Mouse (Mus musculus) neural tube, embryonic 12.5 days (tissue): ENCODE measurements at regions not wholly inside any gene's neighbourhood (a gene's known extent, or its start where the extent isn't known, plus 50 kb on each side); places are given as distances from the start of the nearest gene placed in this dataset.
A peak's percentile ranks its signal among the peaks of the same experiment; 100 is the strongest.
"Not testable (repeated sequence)": the region's sequence is repeated elsewhere in the genome, so short reads cannot be mapped to it uniquely, and the experiment has no call there.

Experiments used
- ATAC-seq: fragments of 200-750 bp; cut with Nextera tagmentation; 2 replicates; pipeline ENCODE4 v1.8.0; 2017; ENCODE audit warnings: low read depth, mild to moderate bottlenecking, moderate TSS enrichment, moderate library complexity; ENCODE audit not compliant: low FRiP score
- H3K27ac ChIP-seq: fragments of 300-500 bp; sonication (generic); 2 replicates; pipeline ENCODE4 v1.5.1; 2016
- H3K27me3 ChIP-seq: fragments of 300-500 bp; sonication (generic); replicated peaks from 2 replicates; pipeline ENCODE4 v1.6.1; 2016; ENCODE audit warnings: mild to moderate bottlenecking
- H3K36me3 ChIP-seq: fragments of 300-500 bp; sonication (generic); 2 replicates; pipeline ENCODE4 v1.6.1; 2016; ENCODE audit warnings: mild to moderate bottlenecking
- H3K4me1 ChIP-seq: fragments of 300-500 bp; sonication (generic); 2 replicates; pipeline ENCODE4 v1.6.1; 2016
- H3K4me2 ChIP-seq: fragments of 300-500 bp; sonication (generic); replicated peaks from 2 replicates; pipeline ENCODE4 v1.6.1; 2016; ENCODE audit warnings: mild to moderate bottlenecking
- H3K4me3 ChIP-seq: fragments of 300-500 bp; sonication (generic); 2 replicates; pipeline ENCODE4 v1.5.1; 2016
- H3K9ac ChIP-seq: fragments of 300-500 bp; sonication (generic); 2 replicates; pipeline ENCODE4 v1.6.1; 2016; ENCODE audit warnings: mild to moderate bottlenecking
- H3K9me3 ChIP-seq: fragments of 300-500 bp; sonication (generic); 2 replicates; pipeline ENCODE4 v1.6.1; 2016; ENCODE audit warnings: mild to moderate bottlenecking
- WGBS: fragments of 180-500 bp; shearing (Covaris S2); methylation state at CpG from one replicate; pipeline ENCODE4 v1.1.7; 2016; 5-methylcytosine and 5-hydroxymethylcytosine counted together

DNA sequence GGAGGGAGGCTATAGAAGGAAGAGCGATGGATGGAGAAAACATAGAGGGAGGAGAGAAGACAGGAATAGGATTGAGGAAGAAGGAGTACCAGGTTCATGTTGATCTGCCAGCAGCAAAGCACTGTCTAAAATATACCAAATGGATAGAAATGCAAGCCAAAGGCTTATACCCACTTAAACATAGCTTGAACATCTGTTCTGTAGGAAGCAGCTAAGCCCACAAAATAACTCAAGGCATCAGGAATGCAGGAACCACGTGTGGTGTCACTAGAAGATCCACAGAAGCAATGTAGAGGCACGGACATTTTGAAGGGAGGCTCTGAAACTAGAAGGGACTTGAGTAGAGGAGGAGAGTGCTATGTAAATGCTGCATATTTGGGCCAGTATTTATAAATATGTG, 78.9 kb downstream of the Smgc start:
- no peak overlapping the region for H3K27ac ChIP-seq
- H3K36me3 ChIP-seq = no peaks in the 10 kb centered on the region
- H3K9ac ChIP-seq = no peak overlapping the region
- no peaks in the 10 kb centered on the region for H3K27me3 ChIP-seq
- H3K4me2 ChIP-seq = no peak overlapping the region
- no peak overlapping the region for H3K4me3 ChIP-seq
- WGBS = 78% methylated on average over 3 of the region's 3 CpGs
- H3K4me1 ChIP-seq = no peaks in the 10 kb centered on the region
- ATAC-seq = no peak
- no peaks in the 10 kb centered on the region for H3K9me3 ChIP-seq

DNA sequence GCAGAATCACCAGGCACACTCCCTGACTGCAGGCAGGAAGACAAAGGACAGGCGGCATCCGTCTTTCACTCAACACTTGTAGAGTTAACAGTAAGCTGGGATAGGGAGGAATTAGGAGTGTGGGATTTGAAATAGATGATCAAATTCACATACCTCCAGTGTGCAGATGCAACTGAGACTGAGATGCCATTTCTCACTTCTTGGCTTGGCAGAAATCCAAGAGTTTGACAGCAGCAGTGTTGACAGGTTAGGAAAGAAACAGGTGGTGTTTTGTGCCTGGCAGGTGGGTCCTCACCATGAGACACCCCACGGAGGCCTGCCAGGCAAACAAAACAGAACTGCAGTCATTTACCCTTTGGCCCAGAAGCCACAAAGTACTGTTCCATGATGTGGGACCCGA, 79.8 kb downstream of the Smgc start:
- ATAC-seq = no peak
- WGBS = 64% methylated on average over 4 of the region's 4 CpGs
- H3K4me2 ChIP-seq = no peak overlapping the region

DNA sequence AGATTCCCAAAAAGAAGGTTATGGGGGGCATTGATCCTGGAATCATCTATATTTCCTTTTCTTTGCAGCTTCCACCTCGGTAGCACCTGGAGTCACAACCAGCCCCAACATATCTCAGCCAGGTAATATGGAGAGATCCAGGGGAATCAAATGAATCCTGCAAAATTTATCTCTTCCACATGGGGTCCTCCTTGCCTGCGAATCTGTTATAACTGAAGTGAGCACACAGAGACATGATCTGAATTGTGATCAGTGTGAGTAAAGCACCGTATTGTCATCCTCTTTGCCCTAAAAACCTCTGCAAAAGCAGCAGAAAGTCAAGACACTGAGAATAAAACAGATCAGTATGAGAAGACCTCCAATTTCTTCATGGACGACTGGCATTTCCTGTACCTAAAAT, 86.5 kb downstream of the Smgc start:
- H3K4me2 ChIP-seq = no peak overlapping the region
- no peak overlapping the region for H3K4me3 ChIP-seq
- H3K36me3 ChIP-seq = no peaks in the 10 kb centered on the region
- no peak for ATAC-seq
- WGBS = 77% methylated on average over 4 of the region's 4 CpGs
- no peak overlapping the region for H3K27ac ChIP-seq
- H3K27me3 ChIP-seq = no peaks in the 10 kb centered on the region
- no peak overlapping the region for H3K9ac ChIP-seq
- no peaks in the 10 kb centered on the region for H3K4me1 ChIP-seq
- no peaks in the 10 kb centered on the region for H3K9me3 ChIP-seq

More for the DNA sequence above, 79.8 kb downstream of the Smgc start:
- no peaks in the 10 kb centered on the region for H3K4me1 ChIP-seq
- no peak overlapping the region for H3K4me3 ChIP-seq
- no peaks in the 10 kb centered on the region for H3K27me3 ChIP-seq
- no peaks in the 10 kb centered on the region for H3K36me3 ChIP-seq
- H3K9me3 ChIP-seq = no peaks in the 10 kb centered on the region
- no peak overlapping the region for H3K27ac ChIP-seq
- no peak overlapping the region for H3K9ac ChIP-seq

DNA sequence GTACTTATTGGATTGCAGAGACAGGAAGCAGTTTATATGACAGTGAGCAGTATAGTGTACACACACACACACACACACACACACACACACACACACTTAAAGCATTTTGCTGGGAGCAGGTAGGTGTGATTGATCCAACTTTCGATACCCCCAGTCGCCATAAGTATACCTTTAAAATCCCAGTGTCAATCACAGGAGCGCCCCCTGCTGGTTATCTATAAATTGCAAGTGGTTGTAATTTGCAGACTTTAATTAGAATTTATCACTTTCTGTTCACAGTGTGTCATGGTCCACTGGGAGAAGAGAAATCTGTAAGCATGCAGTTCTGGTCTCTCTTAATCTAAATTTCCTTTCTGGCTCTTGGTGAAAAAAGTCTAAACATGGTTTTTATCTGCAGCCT, 89.4 kb downstream of the Smgc start:
- Histone ChIP-seq H3K4me3 (no peak overlapping the region), H3K9me3 (no peaks in the 10 kb centered on the region), H3K9ac (no peak overlapping the region), H3K27me3 (no peaks in the 10 kb centered on the region), H3K36me3 (no peaks in the 10 kb centered on the region), H3K4me2 (no peak overlapping the region), H3K4me1 (no peaks in the 10 kb centered on the region), H3K27ac (no peak overlapping the region)
- no peak for ATAC-seq
- WGBS = 21% methylated on average over 3 of the region's 3 CpGs

DNA sequence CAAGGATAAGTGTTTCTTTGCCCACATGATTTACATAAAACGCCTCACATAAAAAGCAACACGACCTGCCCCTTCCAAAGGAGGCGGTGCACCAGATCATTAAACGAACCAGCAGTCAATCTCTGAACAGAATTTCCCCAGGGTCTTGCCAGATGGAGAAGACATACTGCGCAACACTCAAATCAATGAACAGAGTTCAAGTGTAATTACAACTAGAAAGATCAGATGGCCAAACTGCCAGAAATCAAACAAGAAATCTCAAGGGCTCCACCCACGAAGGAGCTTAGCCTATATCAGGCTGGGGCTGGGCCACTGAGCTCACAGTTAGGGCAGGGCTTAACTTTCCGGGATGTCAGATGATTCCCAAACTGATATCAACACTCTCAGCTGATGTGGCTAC, 90.4 kb downstream of the Smgc start:
- WGBS = 52% methylated on average over 7 of the region's 7 CpGs
- H3K27me3 ChIP-seq = no peaks in the 10 kb centered on the region
- 0 out of 2 replicates have a peak, but pooled peaks have one; percentile 56 for ATAC-seq
- no peak overlapping the region for H3K4me3 ChIP-seq
- no peaks in the 10 kb centered on the region for H3K9me3 ChIP-seq
- no peak overlapping the region for H3K9ac ChIP-seq
- H3K4me1 ChIP-seq = no peaks in the 10 kb centered on the region
- H3K27ac ChIP-seq = no peak overlapping the region
- no peak overlapping the region for H3K4me2 ChIP-seq
- H3K36me3 ChIP-seq = no peaks in the 10 kb centered on the region

DNA sequence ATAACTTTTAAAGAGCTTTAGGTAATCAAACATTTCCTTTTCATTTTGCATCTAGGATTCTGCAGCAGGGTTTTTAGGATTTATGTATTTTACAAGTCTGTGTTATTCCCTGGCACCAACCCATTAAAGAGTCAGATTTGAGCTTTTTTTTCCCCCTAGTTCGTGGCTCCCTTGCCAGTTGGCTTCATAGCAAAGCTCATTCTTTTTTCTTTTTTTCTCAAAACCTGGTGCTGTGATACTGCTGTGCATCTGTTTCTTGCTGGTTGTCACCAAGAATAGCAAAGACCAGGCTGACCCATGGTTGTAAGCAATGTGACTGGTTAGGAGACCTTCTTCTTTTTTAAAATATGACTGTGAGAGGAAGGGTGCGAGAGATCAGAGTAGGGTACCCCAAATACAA, 93.7 kb upstream of the Cntn1 start:
- H3K9me3 ChIP-seq = no peaks in the 10 kb centered on the region
- H3K4me3 ChIP-seq = no peak overlapping the region
- WGBS = 85% methylated on average over 2 of the region's 2 CpGs
- H3K27ac ChIP-seq = no peak overlapping the region
- no peak overlapping the region for H3K9ac ChIP-seq
- no peak overlapping the region for H3K4me2 ChIP-seq
- H3K36me3 ChIP-seq = no peaks in the 10 kb centered on the region
- H3K27me3 ChIP-seq = no peaks in the 10 kb centered on the region
- ATAC-seq = no peak
- no peaks in the 10 kb centered on the region for H3K4me1 ChIP-seq

DNA sequence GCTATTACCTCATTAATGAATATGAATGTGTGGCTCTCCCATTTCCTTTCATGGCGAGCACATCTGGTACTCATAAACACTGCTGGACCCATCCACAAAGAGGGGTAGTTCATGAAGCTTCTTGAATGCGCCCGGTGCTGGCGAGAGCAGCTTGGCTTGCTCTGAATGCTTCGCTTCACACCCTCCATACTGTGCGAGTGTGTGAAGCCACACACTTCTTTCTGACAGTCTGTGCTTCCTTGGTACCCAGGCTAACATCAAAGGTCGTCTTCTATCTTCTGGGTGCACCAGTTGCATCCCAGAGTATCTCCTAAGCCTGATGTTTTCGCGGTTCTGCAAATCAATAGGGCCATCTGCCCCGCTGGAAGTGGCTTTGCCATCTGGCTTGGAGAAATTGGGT, 85.8 kb upstream of the Cntn1 start:
- Histone ChIP-seq H3K9ac (no peak overlapping the region), H3K9me3 (no peaks in the 10 kb centered on the region), H3K36me3 (no peaks in the 10 kb centered on the region), H3K27me3 (no peaks in the 10 kb centered on the region), H3K27ac (no peak overlapping the region), H3K4me2 (no peak overlapping the region), H3K4me1 (no peaks in the 10 kb centered on the region), H3K4me3 (no peak overlapping the region)
- WGBS = 65% methylated on average over 10 of the region's 10 CpGs
- ATAC-seq = no peak

DNA sequence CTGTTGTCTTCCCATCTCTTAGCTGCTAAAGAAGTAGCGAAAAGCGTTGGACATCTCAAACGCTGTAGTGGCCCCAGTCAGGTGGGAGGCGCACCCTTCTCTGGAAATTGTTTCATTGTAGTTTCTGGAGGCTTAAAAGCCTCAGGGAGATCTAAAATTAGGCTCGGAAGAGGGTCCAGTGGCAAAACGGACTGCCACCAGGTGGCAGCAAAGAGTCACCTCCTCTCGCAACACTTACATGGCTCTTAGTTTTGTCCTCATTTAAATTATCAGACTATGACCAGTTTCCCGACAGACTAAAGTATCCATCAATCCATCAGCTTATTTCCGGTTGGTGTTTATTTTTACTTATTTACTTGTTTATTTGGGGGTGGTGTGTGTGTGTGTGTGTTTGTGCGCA, 81.6 kb upstream of the Cntn1 start:
- WGBS = 26% methylated on average over 10 of the region's 10 CpGs
- H3K9ac ChIP-seq = no peak overlapping the region
- H3K4me1 ChIP-seq = no peaks in the 10 kb centered on the region
- no peaks in the 10 kb centered on the region for H3K36me3 ChIP-seq
- no peak overlapping the region for H3K4me2 ChIP-seq
- H3K9me3 ChIP-seq = no peaks in the 10 kb centered on the region
- ATAC-seq = 0 out of 2 replicates have a peak, but pooled peaks have one; percentile 53
- no peaks in the 10 kb centered on the region for H3K27me3 ChIP-seq
- H3K4me3 ChIP-seq = no peak overlapping the region
- H3K27ac ChIP-seq = no peak overlapping the region

DNA sequence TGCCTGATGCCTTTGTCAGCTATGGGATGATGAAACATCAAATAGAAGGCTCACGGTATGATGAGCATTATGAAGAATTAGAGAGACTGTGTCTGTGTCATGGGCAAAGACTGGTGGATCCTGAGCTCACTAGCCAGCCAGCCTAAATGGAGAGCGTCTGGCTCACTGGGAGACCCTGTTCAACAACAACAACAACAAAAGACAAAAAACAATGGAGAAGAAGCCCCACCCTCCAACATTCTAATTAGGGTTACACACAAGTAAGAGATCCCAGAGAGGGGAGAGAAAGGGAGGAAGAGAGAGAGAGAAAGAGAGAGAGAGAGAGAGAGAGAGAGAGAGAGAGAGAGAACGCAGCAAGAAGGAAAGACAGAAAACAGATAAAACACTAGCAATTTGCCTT, 79.6 kb upstream of the Cntn1 start:
- WGBS = 57% methylated on average over 3 of the region's 3 CpGs
- Histone ChIP-seq H3K4me3 (no peak overlapping the region), H3K4me2 (no peak overlapping the region), H3K4me1 (no peaks in the 10 kb centered on the region), H3K27me3 (no peaks in the 10 kb centered on the region), H3K9ac (no peak overlapping the region), H3K9me3 (no peaks in the 10 kb centered on the region), H3K27ac (no peak overlapping the region), H3K36me3 (no peaks in the 10 kb centered on the region)
- no peak for ATAC-seq

DNA sequence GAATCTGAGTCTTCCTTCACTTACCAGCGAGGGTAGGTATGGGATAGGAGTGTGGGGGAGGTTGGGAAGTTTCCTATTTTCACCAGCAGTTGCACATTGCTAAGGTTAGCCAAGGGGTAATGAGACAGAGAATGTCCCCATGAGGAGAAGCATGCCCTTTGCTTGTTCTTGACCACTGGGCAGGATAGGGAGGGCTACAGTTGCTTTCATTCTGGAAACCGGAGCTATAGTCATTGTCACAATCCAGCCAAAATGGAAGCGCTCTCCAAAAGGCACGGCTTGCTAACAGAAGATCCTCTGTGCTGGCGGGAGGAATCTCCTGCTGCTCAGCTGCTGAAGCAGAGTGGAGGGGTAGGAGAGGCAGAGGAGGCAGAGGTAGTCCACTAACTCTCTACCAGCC, 79.1 kb upstream of the Cntn1 start:
- Histone ChIP-seq H3K36me3 (no peaks in the 10 kb centered on the region), H3K4me1 (no peaks in the 10 kb centered on the region), H3K9me3 (no peaks in the 10 kb centered on the region), H3K4me3 (no peak overlapping the region), H3K4me2 (no peak overlapping the region), H3K27me3 (no peaks in the 10 kb centered on the region), H3K27ac (no peak overlapping the region), H3K9ac (no peak overlapping the region)
- 25% methylated on average over 5 of the region's 5 CpGs for WGBS
- no peak for ATAC-seq

DNA sequence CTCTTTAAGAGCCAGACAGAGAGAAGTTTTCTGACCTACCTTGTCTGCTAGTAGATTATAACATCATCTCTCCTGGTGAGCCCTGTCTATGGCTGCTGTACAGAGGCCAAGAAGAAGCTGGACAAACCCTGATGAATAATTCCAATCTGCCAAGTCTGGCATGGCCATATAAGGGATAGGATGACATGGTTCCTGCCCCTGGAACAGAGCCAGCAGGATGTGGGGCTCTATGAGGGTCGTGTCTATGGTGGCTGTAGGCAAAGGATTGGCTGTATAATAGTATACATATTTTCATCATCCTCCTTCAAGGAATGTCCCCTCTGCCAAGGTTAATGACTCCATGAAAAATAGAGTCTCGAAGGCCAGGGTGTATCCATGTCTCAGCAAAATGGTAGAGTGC, 75.4 kb upstream of the Cntn1 start:
- no peak for ATAC-seq
- 82% methylated on average over 2 of the region's 2 CpGs for WGBS
- Histone ChIP-seq H3K27me3 (no peaks in the 10 kb centered on the region), H3K4me2 (no peak overlapping the region), H3K4me3 (no peak overlapping the region), H3K27ac (no peak overlapping the region), H3K9ac (no peak overlapping the region), H3K9me3 (no peaks in the 10 kb centered on the region), H3K36me3 (no peaks in the 10 kb centered on the region), H3K4me1 (no peaks in the 10 kb centered on the region)

DNA sequence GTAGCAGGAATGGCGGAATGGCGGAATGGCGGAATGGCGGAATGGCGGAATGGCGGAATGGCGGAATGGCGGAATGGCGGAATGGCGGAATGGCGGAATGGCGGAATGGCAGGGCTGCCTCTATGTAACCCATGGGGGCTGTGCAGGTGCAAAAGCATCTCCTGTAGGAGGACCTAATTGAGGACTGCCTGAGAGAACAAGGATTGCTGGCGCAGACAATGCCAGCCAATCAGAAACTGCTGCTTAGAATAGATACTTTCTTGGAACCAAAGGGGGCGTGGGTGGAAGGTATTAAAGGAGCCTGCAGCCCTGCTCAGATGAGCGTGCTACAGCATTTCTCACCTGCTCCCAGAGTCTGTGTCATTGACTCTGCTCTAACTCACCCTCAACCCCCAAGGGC, 67.8 kb upstream of the Cntn1 start:
- H3K27me3 ChIP-seq, H3K4me1 ChIP-seq, ATAC-seq, H3K36me3 ChIP-seq, H3K9ac ChIP-seq, H3K4me3 ChIP-seq, H3K4me2 ChIP-seq, H3K27ac ChIP-seq: not testable (repeated sequence)
- WGBS = 97% methylated on average over 15 of the region's 15 CpGs
- peaks cover 13% of the 10 kb centered on the region for H3K9me3 ChIP-seq

DNA sequence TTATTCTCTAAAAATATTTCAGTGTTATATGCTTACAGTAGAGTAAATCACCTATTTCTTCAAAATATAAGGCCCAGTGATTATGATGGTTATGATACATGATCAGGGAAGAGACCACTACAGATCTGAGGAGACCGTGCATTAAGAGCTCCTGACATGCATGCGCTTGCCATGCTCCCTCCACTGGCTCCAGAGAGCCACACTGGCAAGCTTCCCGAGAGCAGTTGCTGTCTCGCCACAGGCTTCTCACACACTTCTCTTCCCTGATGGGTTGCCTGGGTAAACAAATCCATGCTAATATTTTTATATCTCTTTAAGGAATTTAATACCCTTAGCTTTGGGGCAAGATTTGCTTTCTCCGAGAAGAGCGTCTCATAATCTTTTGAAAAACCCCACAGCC, 50.9 kb upstream of the Cntn1 start:
- no peaks in the 10 kb centered on the region for H3K9me3 ChIP-seq
- 86% methylated on average over 6 of the region's 6 CpGs for WGBS
- H3K4me1 ChIP-seq = no peaks in the 10 kb centered on the region
- no peak overlapping the region for H3K4me2 ChIP-seq
- H3K9ac ChIP-seq = no peak overlapping the region
- H3K27me3 ChIP-seq = no peaks in the 10 kb centered on the region
- H3K36me3 ChIP-seq = no peaks in the 10 kb centered on the region
- no peak for ATAC-seq
- no peak overlapping the region for H3K27ac ChIP-seq
- H3K4me3 ChIP-seq = no peak overlapping the region
